Mouse (Mus musculus) megakaryocyte, adult 5-6 weeks (primary cell): ENCODE measurements at regions not wholly inside any gene's neighbourhood (a gene's known extent, or its start where the extent isn't known, plus 50 kb on each side); places are given as distances from the start of the nearest gene placed in this dataset.

Experiments
- ATAC-seq: 2 replicates; pipeline ENCODE4 v1.8.0; 2016; ENCODE audit warnings: mild to moderate bottlenecking, inconsistent platforms; ENCODE audit not compliant: poor library complexity, severe bottlenecking

GRCm38 (mm10) chr13:71053361-71054264 is 212.0 kb upstream of the Adamts16 start:
- no peak for ATAC-seq

- no peak for ATAC-seq
Measured at GRCm38 (mm10) chr13:71050646-71051045, 209.0 kb upstream of the Adamts16 start.

- ATAC-seq = no peak
Measured at GRCm38 (mm10) chr13:71036000-71036399, 194.4 kb upstream of the Adamts16 start.

GRCm38 (mm10) chr13:71034926-71035687 is 193.5 kb upstream of the Adamts16 start:
- ATAC-seq = no peak

- ATAC-seq = no peak
Measured at GRCm38 (mm10) chr13:71008216-71008615, 166.6 kb upstream of the Adamts16 start.

- peak; percentile 56; the same call in 1 of the 2 replicates for ATAC-seq
Measured at GRCm38 (mm10) chr13:71006117-71006516, 164.5 kb upstream of the Adamts16 start.

GRCm38 (mm10) chr13:71003517-71003916 is 161.9 kb upstream of the Adamts16 start:
- no peak for ATAC-seq

GRCm38 (mm10) chr13:71001278-71001677 is 159.7 kb upstream of the Adamts16 start:
- no peak for ATAC-seq

GRCm38 (mm10) chr13:71000422-71001008 is 158.9 kb upstream of the Adamts16 start:
- ATAC-seq = no peak

- no peak for ATAC-seq
Measured at GRCm38 (mm10) chr13:70993522-70993921, 151.9 kb upstream of the Adamts16 start.

GRCm38 (mm10) chr13:70989999-70990645 is 148.5 kb upstream of the Adamts16 start:
- ATAC-seq = no peak

GRCm38 (mm10) chr13:70979344-70979743 is 137.7 kb upstream of the Adamts16 start:
- no peak for ATAC-seq

- no peak for ATAC-seq
Measured at GRCm38 (mm10) chr13:70978547-70979307, 137.1 kb upstream of the Adamts16 start.

GRCm38 (mm10) chr13:70969596-70969995 is 128.0 kb upstream of the Adamts16 start:
- ATAC-seq = no peak

GRCm38 (mm10) chr13:70967781-70968180 is 126.2 kb upstream of the Adamts16 start:
- ATAC-seq = no peak

GRCm38 (mm10) chr13:70963384-70963783 is 121.8 kb upstream of the Adamts16 start:
- no peak for ATAC-seq

- no peak for ATAC-seq
Measured at GRCm38 (mm10) chr13:70934309-70935037, 92.9 kb upstream of the Adamts16 start.

GRCm38 (mm10) chr13:70913834-70914233 is 72.2 kb upstream of the Adamts16 start:
- no peak for ATAC-seq

GRCm38 (mm10) chr13:70910934-70911333 is 69.3 kb upstream of the Adamts16 start:
- no peak for ATAC-seq

- ATAC-seq = no peak
Measured at GRCm38 (mm10) chr13:70904834-70905233, 63.2 kb upstream of the Adamts16 start.
